Mouse (Mus musculus) spleen, adult 2 months (tissue): ENCODE measurements around the gene Ranbp10. TPM values are rescaled to one million over a fixed set of nuclear protein-coding genes. Genes with fewer than 3 reads are reported as not detected.

Experiments
- DNase-seq, 2 experiments: peaks; one replicate each; pipeline versions ENCODE4 v3.0.0 to v3.0.0-alpha.2; 2012 to 2021; ENCODE audit warnings: low spot score in 2 of 2, low read depth in 1 of 2
- H3K27ac ChIP-seq: fragments of 200-500 bp; 2 replicates; pipeline ENCODE4 v1.5.1; 2012; ENCODE audit warnings: low read length, inconsistent platforms; ENCODE audit not compliant: insufficient read depth
- H3K27me3 ChIP-seq: fragments of 200-500 bp; 2 replicates; pipeline ENCODE4 v1.6.1; 2012; ENCODE audit warnings: mild to moderate bottlenecking, moderate library complexity, low read length, inconsistent platforms; ENCODE audit not compliant: control insufficient read depth, insufficient read depth
- H3K36me3 ChIP-seq: fragments of 200-500 bp; 2 replicates; pipeline ENCODE4 v1.6.1; 2012; ENCODE audit warnings: mild to moderate bottlenecking, low read length, inconsistent platforms; ENCODE audit not compliant: control insufficient read depth, insufficient read depth
- H3K4me1 ChIP-seq: fragments of 200-500 bp; 2 replicates; pipeline ENCODE4 v1.6.1; 2011; ENCODE audit warnings: inconsistent platforms; ENCODE audit not compliant: control insufficient read depth, insufficient read depth, insufficient read length
- H3K4me3 ChIP-seq: fragments of 200-500 bp; 2 replicates; pipeline ENCODE4 v1.5.1; 2011; ENCODE audit warnings: mild to moderate bottlenecking, inconsistent platforms; ENCODE audit not compliant: insufficient read depth, insufficient read length; ENCODE audit errors: extremely low read depth
- CTCF ChIP-seq: fragments of 200-500 bp; IDR thresholded peaks from 2 replicates; pipeline ENCODE4 v1.5.1; 2011; ENCODE audit warnings: mild to moderate bottlenecking, inconsistent platforms; ENCODE audit not compliant: insufficient read depth, insufficient read length, insufficient replicate concordance; ENCODE audit errors: extremely low read depth
- POLR2A ChIP-seq: fragments of 200-500 bp; IDR thresholded peaks from 2 replicates; pipeline ENCODE4 v1.6.1; 2011; ENCODE audit warnings: low read depth, low read length, inconsistent platforms
- WGBS: fragments of 180-500 bp; shearing (Covaris S2); methylation state at CpG from one replicate; pipeline ENCODE4 v1.1.7; 2018; 5-methylcytosine and 5-hydroxymethylcytosine counted together
- polyA plus RNA-seq: library from polyadenylated mRNA; depleted of rRNA; stranded (reverse); fragments of >200 nt; gene quantifications from 2 replicates; pipeline ENCODE4 v1.2.3, GENCODE M21; 2012; rRNA removed

The Ranbp10 gene
- polyA plus RNA-seq, 1 experiment = 59.9 TPM

- no peak for DNase-seq
- Histone ChIP-seq H3K27ac (no peak overlapping the region), H3K4me3 (no peak overlapping the region), H3K4me1 (no peaks in the 10 kb centered on the region), H3K36me3 (no peaks in the 10 kb centered on the region), H3K27me3 (no peaks in the 10 kb centered on the region)
- 87% methylated on average over 5 of the region's 5 CpGs for WGBS
- TF ChIP-seq CTCF (no peak), POLR2A (no peak)
Measured at GRCm38 (mm10) chr8:105725726-105726125, 101.4 kb downstream of the Ranbp10 start.

DNA sequence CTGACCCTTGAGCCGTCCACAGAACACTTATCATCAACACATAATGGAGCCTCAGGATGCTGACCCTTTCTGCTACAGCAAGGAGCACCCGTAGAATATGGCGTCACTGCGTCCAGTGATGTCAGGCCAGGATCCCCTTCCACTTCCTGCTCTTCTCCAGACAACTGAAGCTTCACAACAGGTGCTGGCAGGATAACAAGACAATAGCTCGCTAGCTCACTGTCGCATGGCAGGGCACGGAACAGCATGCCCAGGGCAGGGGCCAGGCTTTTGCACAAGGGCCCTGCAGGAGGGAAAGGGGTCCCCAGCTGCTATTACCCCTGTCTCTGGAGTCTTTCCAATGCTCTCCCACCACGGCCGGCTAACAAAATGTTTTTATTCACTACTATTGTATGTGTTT, 104.3 kb downstream of the Ranbp10 start:
- Histone ChIP-seq H3K4me3 (no peak overlapping the region), H3K4me1 (no peaks in the 10 kb centered on the region), H3K27me3 (no peaks in the 10 kb centered on the region), H3K27ac (no peak overlapping the region), H3K36me3 (no peaks in the 10 kb centered on the region)
- no peak for TF ChIP-seq POLR2A
- no peak for TF ChIP-seq CTCF
- 92% methylated on average over 9 of the region's 9 CpGs for WGBS
- no peak for DNase-seq

DNA sequence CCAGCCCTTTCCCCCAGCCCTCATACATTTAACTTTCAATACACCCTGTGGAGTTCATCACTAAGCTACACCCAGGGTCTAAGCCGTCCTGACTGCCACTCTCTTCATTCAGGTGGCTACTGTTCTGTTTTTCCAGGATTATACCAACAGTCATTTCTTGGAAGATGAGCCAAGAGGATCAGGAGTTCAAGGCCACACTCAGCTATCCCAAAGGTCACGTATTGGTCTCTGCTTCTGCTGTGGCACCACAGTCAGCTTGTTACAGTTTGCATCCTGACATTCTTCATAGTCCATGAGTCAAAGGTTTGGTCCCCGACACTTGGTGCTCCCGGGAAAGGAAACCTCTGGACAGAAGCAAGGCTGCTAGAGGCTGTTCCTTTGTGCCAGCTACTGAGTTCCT, 107.5 kb downstream of the Ranbp10 start:
- H3K4me3 ChIP-seq = no peak overlapping the region
- DNase-seq = no peak
- no peak overlapping the region for H3K27ac ChIP-seq
- TF ChIP-seq CTCF = no peak
- no peak for TF ChIP-seq POLR2A
- H3K4me1 ChIP-seq = no peaks in the 10 kb centered on the region
- no peaks in the 10 kb centered on the region for H3K27me3 ChIP-seq
- WGBS = 83% methylated on average over 4 of the region's 4 CpGs
- no peaks in the 10 kb centered on the region for H3K36me3 ChIP-seq

Other genes with a start within 250 kb of the Ranbp10 start
- 25.6 and 26.5 TPM in 2 replicates for gene Ripor1, start 222.1 kb downstream of the Ranbp10 start, polyA plus RNA-seq
- gene Ctcf, start 190.8 kb downstream of the Ranbp10 start, polyA plus RNA-seq = 22.1 and 24.5 TPM in 2 replicates
- gene Agrp, start 190.0 kb downstream of the Ranbp10 start, polyA plus RNA-seq = 0.14 TPM in 1 of 2 replicates, not detected in the other
- 62.1 and 72.2 TPM in 2 replicates for gene Carmil2, start 141.1 kb downstream of the Ranbp10 start, polyA plus RNA-seq
- 47.3 and 62.1 TPM in 2 replicates for gene Acd, start 126.2 kb downstream of the Ranbp10 start, polyA plus RNA-seq
- gene Pard6a, start 126.2 kb downstream of the Ranbp10 start, polyA plus RNA-seq = 8.7 and 12.1 TPM in 2 replicates
- not detected in 2 replicates for gene 4933405L10Rik, start 119.7 kb downstream of the Ranbp10 start, polyA plus RNA-seq
- gene Enkd1, start 119.1 kb downstream of the Ranbp10 start, polyA plus RNA-seq = 4.3 and 6.2 TPM in 2 replicates
- 2.3 and 2.4 TPM in 2 replicates for gene Gfod2, start 68.7 kb downstream of the Ranbp10 start, polyA plus RNA-seq
- gene Tsnaxip1, start 381 bp upstream of the Ranbp10 start, polyA plus RNA-seq = 0.07 and 0.14 TPM in 2 replicates
- 14.2 and 16.4 TPM in 2 replicates for gene Cenpt, start 25.9 kb upstream of the Ranbp10 start, polyA plus RNA-seq
- gene Thap11, start 27.8 kb upstream of the Ranbp10 start, polyA plus RNA-seq = 33.7 and 41.2 TPM in 2 replicates
- 13.1 and 14.5 TPM in 2 replicates for gene Nutf2, start 33.2 kb upstream of the Ranbp10 start, polyA plus RNA-seq
- 71.3 and 90.0 TPM in 2 replicates for gene Edc4, start 53.5 kb upstream of the Ranbp10 start, polyA plus RNA-seq
- gene Nrn1l, start 66.2 kb upstream of the Ranbp10 start, polyA plus RNA-seq = 3.0 and 3.1 TPM in 2 replicates
- 24.3 and 30.3 TPM in 2 replicates for gene Pskh1, start 73.1 kb upstream of the Ranbp10 start, polyA plus RNA-seq
- gene Ctrl, start 106.5 kb upstream of the Ranbp10 start, polyA plus RNA-seq = 4,893 and 4,931 TPM in 2 replicates
- 228 and 357 TPM in 2 replicates for gene Psmb10, start 111.1 kb upstream of the Ranbp10 start, polyA plus RNA-seq
- 2.7 and 3.1 TPM in 2 replicates for gene Lcat, start 116.0 kb upstream of the Ranbp10 start, polyA plus RNA-seq
- gene Slc12a4, start 138.7 kb upstream of the Ranbp10 start, polyA plus RNA-seq = 25.1 and 29.5 TPM in 2 replicates
- gene Dpep3, start 152.1 kb upstream of the Ranbp10 start, polyA plus RNA-seq = 0.20 and 0.48 TPM in 2 replicates
- 5.1 and 7.1 TPM in 2 replicates for gene Dus2, start 164.0 kb upstream of the Ranbp10 start, polyA plus RNA-seq
- gene Dpep2nb, start 178.6 kb upstream of the Ranbp10 start, polyA plus RNA-seq = not detected in 2 replicates
- gene Ddx28, start 184.5 kb upstream of the Ranbp10 start, polyA plus RNA-seq = 6.6 and 9.5 TPM in 2 replicates
- gene Nfatc3, start 231.5 kb upstream of the Ranbp10 start, polyA plus RNA-seq = 29.5 and 35.7 TPM in 2 replicates